22 mouse cellular contexts compared by ENCODE assay signal in the genomic region with DNA sequence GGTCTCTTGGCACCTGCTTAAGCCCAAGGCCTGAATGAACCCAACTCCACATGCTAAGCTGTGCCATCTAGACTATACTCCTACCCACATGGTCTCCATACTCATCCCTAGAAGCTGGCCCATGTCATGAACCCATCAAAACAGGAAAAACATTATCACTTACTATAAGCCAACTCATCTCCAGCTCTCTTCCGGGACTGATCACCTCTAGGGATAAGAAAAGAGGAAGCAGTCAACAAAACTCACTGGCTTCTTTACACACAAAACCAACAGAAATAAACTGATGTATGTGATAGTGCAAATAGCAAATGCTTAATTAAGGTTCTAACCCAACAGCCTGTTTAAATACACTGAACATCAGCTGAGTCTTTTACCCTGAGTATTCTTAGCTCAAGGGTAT. TPM values are rescaled to one million over a fixed set of nuclear protein-coding genes. Genes with fewer than 3 reads are reported as not detected.
A peak's percentile ranks its signal among the peaks of the same experiment; 100 is the strongest.
DNase-seq lines count a peak whose midpoint lies in the region; ATAC-seq lines count a peak whose summit lies in the region.
"Had no signal": no experiment of that assay in that cellular context is flagged by ENCODE, and none has a peak within 500 bp of the region (broad histone marks: within the 10 kb centered on the region; RNA-seq: fewer than 3 reads in every experiment).

No protein-coding gene starts in this region.

- ATAC-seq in embryonic facial prominence, embryonic 14.5 days (ENCODE audit: low read depth), result 0 out of 2 replicates have a peak, but pooled peaks have one; percentile 33
- ATAC-seq in megakaryocyte-erythroid progenitor cell, adult 5-6 weeks (replicated peaks; ENCODE audit: low FRiP score, low TSS enrichment, poor library complexity, severe bottlenecking), result 0 out of 2 replicates have a peak, but pooled peaks have one; percentile 36
- no peak for ATAC-seq in hindbrain, embryonic 14.5 days (ENCODE audit: low FRiP score)
- ATAC-seq: activated CD4-positive, CD25-positive, alpha-beta regulatory T cell, adult 4 months; forebrain, embryonic 14.5 days; forebrain, embryonic 16.5 days had no signal

- no peak overlapping the region for H3K27ac ChIP-seq in embryonic facial prominence, embryonic 14.5 days (replicated peaks; ENCODE audit: low read depth, low read length)
- H3K27ac ChIP-seq in embryonic facial prominence, embryonic 10.5 days (replicated peaks), result no peak overlapping the region
- no peak overlapping the region for H3K27ac ChIP-seq in hindbrain, embryonic 14.5 days
- H3K27ac ChIP-seq: embryonic facial prominence, embryonic 12.5 days; embryonic facial prominence, embryonic 15.5 days; forebrain, embryonic 10.5 days; forebrain, embryonic 12.5 days had no signal

- no peak overlapping the region for H3K4me2 ChIP-seq in embryonic facial prominence, embryonic 14.5 days (ENCODE audit: low read depth, low read length)
- no peak overlapping the region for H3K4me2 ChIP-seq in hindbrain, embryonic 14.5 days (replicated peaks)
- H3K4me2 ChIP-seq: embryonic facial prominence, embryonic 12.5 days; embryonic facial prominence, embryonic 15.5 days; forebrain, embryonic 12.5 days had no signal

- H3K4me1 ChIP-seq in embryonic facial prominence, embryonic 14.5 days (ENCODE audit: control insufficient read depth, insufficient read depth, low read length), result no peaks in the 10 kb centered on the region
- H3K4me1 ChIP-seq in embryonic facial prominence, embryonic 10.5 days, result no peaks in the 10 kb centered on the region
- no peaks in the 10 kb centered on the region for H3K4me1 ChIP-seq in hindbrain, embryonic 14.5 days (replicated peaks; ENCODE audit: control insufficient read depth, insufficient read depth, low read length)
- H3K4me1 ChIP-seq: embryonic facial prominence, embryonic 12.5 days; embryonic facial prominence, embryonic 15.5 days; forebrain, embryonic 10.5 days; forebrain, embryonic 12.5 days had no signal

- H3K9me3 ChIP-seq in embryonic facial prominence, embryonic 14.5 days (ENCODE audit: control insufficient read depth, low read length), result no peaks in the 10 kb centered on the region
- H3K9me3 ChIP-seq in embryonic facial prominence, embryonic 10.5 days, result no peaks in the 10 kb centered on the region
- no peaks in the 10 kb centered on the region for H3K9me3 ChIP-seq in hindbrain, embryonic 14.5 days (ENCODE audit: control insufficient read depth, low read length)
- H3K9me3 ChIP-seq: embryonic facial prominence, embryonic 12.5 days; embryonic facial prominence, embryonic 15.5 days; forebrain, embryonic 10.5 days; forebrain, embryonic 12.5 days had no signal

- no peak for DNase-seq in embryonic facial prominence, embryonic 14.5 days (ENCODE audit: low spot score)
- DNase-seq in embryonic facial prominence, embryonic 10.5 days (ENCODE audit: low spot score), result no peak
- DNase-seq in MEL-GATA-1-ER (ENCODE audit: extremely low read depth, low read depth), result peak; percentile 40
- DNase-seq in embryo, embryonic 11 days, result no peak
- no peak for DNase-seq in hindbrain, embryonic 14.5 days (ENCODE audit: low spot score)
- DNase-seq: adrenal gland, adult 8-10 months; adrenal gland, postnatal 14 days; adrenal gland, postnatal 36 days; cerebellum, adult 11-12 months; cerebellum, adult 2 months; cerebellum, adult 9-10 months; cerebellum, postnatal 10 days; cerebellum, postnatal 25 days had no signal

- peaks cover 38% of the 10 kb centered on the region for H3K36me3 ChIP-seq in embryonic facial prominence, embryonic 14.5 days (ENCODE audit: control insufficient read depth, insufficient read depth, low read length)
- H3K36me3 ChIP-seq in embryonic facial prominence, embryonic 10.5 days (replicated peaks), result peaks cover 73% of the 10 kb centered on the region
- peaks cover 65% of the 10 kb centered on the region for H3K36me3 ChIP-seq in hindbrain, embryonic 14.5 days (replicated peaks; ENCODE audit: control insufficient read depth, insufficient read depth)

- 81% methylated on average over 1 of the region's 1 CpGs for WGBS in embryonic facial prominence, embryonic 14.5 days
- WGBS in embryonic facial prominence, embryonic 10.5 days, result 90% methylated on average over 1 of the region's 1 CpGs
- 100% methylated on average over 1 of the region's 1 CpGs for WGBS in hindbrain, embryonic 14.5 days

- H3K27me3 ChIP-seq in embryonic facial prominence, embryonic 14.5 days (replicated peaks; ENCODE audit: control insufficient read depth, insufficient read depth, low read length), result no peaks in the 10 kb centered on the region
- no peaks in the 10 kb centered on the region for H3K27me3 ChIP-seq in embryonic facial prominence, embryonic 10.5 days (replicated peaks; ENCODE audit: low read depth, poor library complexity, severe bottlenecking)
- H3K27me3 ChIP-seq in hindbrain, embryonic 14.5 days (ENCODE audit: control insufficient read depth, insufficient read depth, low read length), result no peaks in the 10 kb centered on the region
- H3K27me3 ChIP-seq: embryonic facial prominence, embryonic 12.5 days; embryonic facial prominence, embryonic 15.5 days; forebrain, embryonic 12.5 days had no signal

- H3K9ac ChIP-seq in embryonic facial prominence, embryonic 14.5 days (ENCODE audit: low read depth, low read length), result no peak overlapping the region
- no peak overlapping the region for H3K9ac ChIP-seq in hindbrain, embryonic 14.5 days
- H3K9ac ChIP-seq: embryonic facial prominence, embryonic 12.5 days; embryonic facial prominence, embryonic 15.5 days; forebrain, embryonic 12.5 days had no signal

- H3K4me3 ChIP-seq in embryonic facial prominence, embryonic 14.5 days (ENCODE audit: low read depth, low read length), result no peak overlapping the region
- no peak overlapping the region for H3K4me3 ChIP-seq in embryonic facial prominence, embryonic 10.5 days
- no peak overlapping the region for H3K4me3 ChIP-seq in hindbrain, embryonic 14.5 days (replicated peaks; ENCODE audit: low read length)
- H3K4me3 ChIP-seq: embryonic facial prominence, embryonic 12.5 days; embryonic facial prominence, embryonic 15.5 days; erythroblast, embryonic 14.5 days; forebrain, embryonic 10.5 days; forebrain, embryonic 12.5 days had no signal

RNA-seq across cellular contexts. Expression of gene Cacul1, which starts 51.5 kb away (rescaled TPM):
- polyA plus RNA-seq in embryonic facial prominence, embryonic 14.5 days (2014; fragmentation: Nextera tagmentation; extraction: Ambion mirVana), result 23.6 and 24.0 TPM in 2 replicates
- 29.4 and 30.3 TPM in 2 replicates for polyA plus RNA-seq in embryonic facial prominence, embryonic 10.5 days (2016; fragmentation: Nextera tagmentation; extraction: Ambion mirVana)
- 19.8 and 27.2 TPM in 2 replicates for total RNA-seq in megakaryocyte-erythroid progenitor cell, adult 5-6 weeks (2014; fragmentation: Nextera tagmentation)
- 30.2 and 38.6 TPM in 2 replicates for total RNA-seq in megakaryocyte-erythroid progenitor cell, adult 5-6 weeks (2017)
- polyA plus RNA-seq in hindbrain, embryonic 14.5 days (2014; fragmentation: Nextera tagmentation; extraction: Ambion mirVana), result 27.3 and 32.3 TPM in 2 replicates
